Mouse (Mus musculus): ENCODE data around the gene Rasgrp1.

- TF ChIP-seq CTCF (IDR thresholded peaks at IDR 0.05; ENCODE audit: borderline replicate concordance, insufficient read depth, low read length): no peak
- no peak for TF ChIP-seq POLR2A (IDR thresholded peaks at IDR 0.05; ENCODE audit: low read depth, low read length)
Observed at GRCm38 (mm10) chr2:117255415-117255814, 87.4 kb downstream of the Rasgrp1 start.

All from embryonic fibroblast, embryonic 13.5 days (primary cell).